Mouse (Mus musculus): Measurements from ENCODE around the gene Hspg2. TPM values are rescaled to one million over a fixed set of nuclear protein-coding genes. Genes with fewer than 3 reads are reported as not detected.

The Hspg2 gene
- total and polyA plus RNA-seq, 3 experiments = 1.3 to 14.0 (median 5.5) TPM

GRCm38 (mm10) chr4:137518746-137519145, 50.2 kb downstream of the Hspg2 start:
- H3K27me3 ChIP-seq (replicated peaks) = no peaks in the 10 kb centered on the region
- no peak overlapping the region for H3K9ac ChIP-seq (ENCODE audit: insufficient read depth, low read depth)
- no peak for TF ChIP-seq SIN3A (IDR thresholded peaks at IDR 0.05; ENCODE audit: low read length)
- no peak for TF ChIP-seq IRF4 (IDR thresholded peaks at IDR 0.05; ENCODE audit: low read depth, low read length)
- TF ChIP-seq MEF2A (IDR thresholded peaks at IDR 0.05; ENCODE audit: borderline replicate concordance, low read depth, low read length) = no peak
- no peak for TF ChIP-seq TCF12 (IDR thresholded peaks at IDR 0.05; ENCODE audit: low read depth, low read length)
- peak in 1 of 2 experiments; percentile 17; a peak in 1 of 4 replicates for TF ChIP-seq CTCF (conservative IDR thresholded peaks at IDR 0.05 in 1 of 2, IDR thresholded peaks at IDR 0.05 in 1 of 2; ENCODE audit: low read depth in 2 of 2, low read length in 2 of 2)
- no peak for TF ChIP-seq ZMIZ1 (IDR thresholded peaks at IDR 0.05; ENCODE audit: low read depth, low read length)
- TF ChIP-seq ZNF384 (IDR thresholded peaks at IDR 0.05; ENCODE audit: low read depth, low read length) = no peak
- no peak overlapping the region for H3K4me2 ChIP-seq (ENCODE audit: insufficient read depth, low read depth, poor library complexity, severe bottlenecking)
- DNase-seq (ENCODE audit: extremely low read depth) = no peak
- peaks cover 0 to 94% of the 10 kb centered on the region in 2 experiments for H3K36me3 ChIP-seq (replicated peaks in 1 of 2; ENCODE audit: control insufficient read depth in 1 of 2, insufficient read depth in 1 of 2, low read length in 1 of 2)
- no peaks in the 10 kb centered on the region for H3K79me2 ChIP-seq (replicated peaks; ENCODE audit: control insufficient read depth, extremely low read depth, insufficient read depth, poor library complexity, severe bottlenecking)
- no peak overlapping the region for H3K4me3 ChIP-seq (replicated peaks in 1 of 3; ENCODE audit: low read depth in 2 of 3, low read length in 2 of 3, poor library complexity in 1 of 3)
- no peak overlapping the region for H3K27ac ChIP-seq (ENCODE audit: insufficient read depth, low read depth)
- H3K4me1 ChIP-seq (ENCODE audit: control insufficient read depth in 1 of 2, insufficient read depth in 2 of 2) = no peaks in the 10 kb centered on the region
- no peaks in the 10 kb centered on the region for H3K9me3 ChIP-seq (replicated peaks; ENCODE audit: low read length)
- in situ Hi-C loops (cut with MboI; ENCODE audit: low pct_ligation_motif_present, low pct_unique_long_range_greater_than_20kb, low sequenced_read_pairs) = no loop called here
- dilution Hi-C loops (cut with MboI; ENCODE audit: extremely low pct_ligation_motif_present, extremely low pct_unique_long_range_greater_than_20kb, low sequenced_read_pairs) = no loop called here

GRCm38 (mm10) chr4:137520346-137520745, 51.8 kb downstream of the Hspg2 start:
- Histone ChIP-seq H3K27ac (ENCODE audit: insufficient read depth, low read depth) (no peak overlapping the region), H3K79me2 (replicated peaks; ENCODE audit: control insufficient read depth, extremely low read depth, insufficient read depth, poor library complexity, severe bottlenecking) (no peaks in the 10 kb centered on the region), H3K4me1 (ENCODE audit: control insufficient read depth in 1 of 2, insufficient read depth in 2 of 2) (no peaks in the 10 kb centered on the region), H3K4me2 (ENCODE audit: insufficient read depth, low read depth, poor library complexity, severe bottlenecking) (no peak overlapping the region), H3K9me3 (replicated peaks; ENCODE audit: low read length) (no peaks in the 10 kb centered on the region), H3K27me3 (replicated peaks) (no peaks in the 10 kb centered on the region), H3K4me3 (replicated peaks in 1 of 3; ENCODE audit: low read depth in 2 of 3, low read length in 2 of 3, poor library complexity in 1 of 3) (no peak overlapping the region), H3K36me3 (replicated peaks in 1 of 2; ENCODE audit: control insufficient read depth in 1 of 2, insufficient read depth in 1 of 2, low read length in 1 of 2) (peaks cover 0 to 94% of the 10 kb centered on the region in 2 experiments), H3K9ac (ENCODE audit: insufficient read depth, low read depth) (no peak overlapping the region)
- no peak for DNase-seq (ENCODE audit: extremely low read depth)
- no peak for TF ChIP-seq GABPA (IDR thresholded peaks at IDR 0.05; ENCODE audit: insufficient replicate concordance, low read depth, low read length)
- TF ChIP-seq PAX5 (IDR thresholded peaks at IDR 0.05; ENCODE audit: low read length) = no peak
- dilution Hi-C loops (cut with MboI; ENCODE audit: extremely low pct_ligation_motif_present, extremely low pct_unique_long_range_greater_than_20kb, low sequenced_read_pairs) = no loop called here
- in situ Hi-C loops (cut with MboI; ENCODE audit: low pct_ligation_motif_present, low pct_unique_long_range_greater_than_20kb, low sequenced_read_pairs) = no loop called here

GRCm38 (mm10) chr4:137521966-137522365, 53.4 kb downstream of the Hspg2 start:
- Histone ChIP-seq H3K27me3 (replicated peaks) (no peaks in the 10 kb centered on the region), H3K4me3 (replicated peaks in 1 of 3; ENCODE audit: low read depth in 2 of 3, low read length in 2 of 3, poor library complexity in 1 of 3) (no peak overlapping the region), H3K9me3 (replicated peaks; ENCODE audit: low read length) (no peaks in the 10 kb centered on the region), H3K4me2 (ENCODE audit: insufficient read depth, low read depth, poor library complexity, severe bottlenecking) (no peak overlapping the region), H3K36me3 (replicated peaks in 1 of 2; ENCODE audit: control insufficient read depth in 1 of 2, insufficient read depth in 1 of 2, low read length in 1 of 2) (peaks cover 0 to 86% of the 10 kb centered on the region in 2 experiments), H3K27ac (ENCODE audit: insufficient read depth, low read depth) (no peak overlapping the region), H3K79me2 (replicated peaks; ENCODE audit: control insufficient read depth, extremely low read depth, insufficient read depth, poor library complexity, severe bottlenecking) (no peaks in the 10 kb centered on the region), H3K9ac (ENCODE audit: insufficient read depth, low read depth) (no peak overlapping the region), H3K4me1 (ENCODE audit: control insufficient read depth in 1 of 2, insufficient read depth in 2 of 2) (no peaks in the 10 kb centered on the region)
- TF ChIP-seq MYC (IDR thresholded peaks at IDR 0.05; ENCODE audit: low read depth, low read length) (no peak), MXI1 (IDR thresholded peaks at IDR 0.05; ENCODE audit: low read depth, low read length) (no peak), ETS1 (conservative IDR thresholded peaks at IDR 0.05; ENCODE audit: low read depth, low read length) (no peak), E2F4 (IDR thresholded peaks at IDR 0.05; ENCODE audit: insufficient replicate concordance, low read depth, low read length) (no peak), IRF4 (IDR thresholded peaks at IDR 0.05; ENCODE audit: low read depth, low read length) (no peak), RCOR1 (conservative IDR thresholded peaks at IDR 0.05; ENCODE audit: low read depth, low read length) (no peak), JUND (conservative IDR thresholded peaks at IDR 0.05; ENCODE audit: low read depth, low read length) (no peak), PAX5 (IDR thresholded peaks at IDR 0.05; ENCODE audit: low read length) (no peak), SMC3 (IDR thresholded peaks at IDR 0.05; ENCODE audit: low read depth, low read length) (no peak), POLR2AphosphoS2 (IDR thresholded peaks at IDR 0.05; ENCODE audit: low read depth, low read length) (no peak), CHD2 (IDR thresholded peaks at IDR 0.05; ENCODE audit: low read length) (no peak), HCFC1 (IDR thresholded peaks at IDR 0.05; ENCODE audit: low read depth, low read length) (no peak), MEF2A (IDR thresholded peaks at IDR 0.05; ENCODE audit: borderline replicate concordance, low read depth, low read length) (no peak), ZNF384 (IDR thresholded peaks at IDR 0.05; ENCODE audit: low read depth, low read length) (no peak)
- dilution Hi-C loops (cut with MboI; ENCODE audit: extremely low pct_ligation_motif_present, extremely low pct_unique_long_range_greater_than_20kb, low sequenced_read_pairs) (no loop called here), in situ Hi-C loops (cut with MboI; ENCODE audit: low pct_ligation_motif_present, low pct_unique_long_range_greater_than_20kb, low sequenced_read_pairs) (no loop called here)
- DNase-seq (ENCODE audit: extremely low read depth) = no peak

All from CH12.LX (cell line).